Mouse (Mus musculus) bone marrow, adult 2 months (tissue): Measurements from ENCODE around the gene Ubox5.

Experiments
- CTCF ChIP-seq: fragments of 200-500 bp; IDR thresholded peaks from 2 replicates; pipeline ENCODE4 v1.5.1; 2011; ENCODE audit warnings: low read length, control low read depth; ENCODE audit not compliant: control insufficient read depth, insufficient read depth
- POLR2A ChIP-seq: fragments of 200-500 bp; IDR thresholded peaks from 2 replicates; pipeline ENCODE4 v1.6.1; 2011; ENCODE audit warnings: low read depth, mild to moderate bottlenecking, control low read depth, low read length, borderline replicate concordance; ENCODE audit not compliant: control insufficient read depth

DNA sequence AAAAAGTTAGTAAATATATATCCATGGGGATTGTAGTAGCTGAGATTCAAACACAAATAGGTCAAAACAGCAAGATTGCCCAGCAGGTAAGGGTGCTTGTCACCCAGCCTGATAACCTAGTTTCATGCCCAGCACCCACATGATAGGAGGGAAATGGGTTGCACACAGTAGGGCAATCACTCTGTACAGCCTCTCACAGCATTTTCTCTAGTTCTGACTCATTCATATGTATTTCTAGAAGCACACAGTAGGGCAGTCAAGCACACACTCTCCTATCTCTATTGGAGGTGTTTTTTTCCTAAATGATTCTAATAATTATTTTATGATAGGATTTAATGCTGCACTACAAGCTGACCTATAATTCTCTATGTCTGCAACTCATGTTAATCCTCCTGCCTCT lies 59.9 kb downstream of the Ubox5 start:
- TF ChIP-seq CTCF (no peak), POLR2A (no peak)
